Mouse (Mus musculus) thymus, postnatal 14 days (tissue): ENCODE data around the gene Gm7971.
"Not testable (repeated sequence)": the region's sequence is repeated elsewhere in the genome, so short reads cannot be mapped to it uniquely, and the experiment has no call there.

Experiments used
- DNase-seq: peaks from one replicate; pipeline ENCODE4 v3.0.0; 2021

The Gm7971 gene

DNA sequence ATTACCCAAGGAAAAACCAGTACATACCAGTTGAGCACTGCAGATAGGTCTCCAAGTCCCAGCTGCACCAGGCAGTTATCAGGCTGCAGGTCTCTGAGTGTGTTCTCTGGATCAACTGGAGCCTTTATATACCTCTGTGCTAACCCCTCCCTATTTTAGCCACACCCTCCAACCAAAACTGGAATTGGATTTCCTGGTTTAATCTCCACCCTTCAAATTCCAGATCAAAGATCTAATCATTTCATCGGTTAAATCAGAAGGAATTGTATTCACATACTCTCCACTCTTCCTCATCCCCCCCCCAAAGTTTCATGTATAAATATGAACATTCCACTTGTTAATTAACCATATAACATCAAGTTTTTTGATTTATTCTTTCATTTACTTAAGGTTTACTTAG lies at the start of gene Gm7971:
Gm7971 (minus strand) TSS at position 101 of the 400 bp plus-strand sequence.
- not testable (repeated sequence) for DNase-seq
